Mouse (Mus musculus): Measurements from ENCODE around the gene Lpar3. TPM values are rescaled to one million over a fixed set of nuclear protein-coding genes. Genes with fewer than 3 reads are reported as not detected.

Gene Lpar3
- polyA plus RNA-seq, 1 experiment from 2014 or later = 2.2 TPM

DNA sequence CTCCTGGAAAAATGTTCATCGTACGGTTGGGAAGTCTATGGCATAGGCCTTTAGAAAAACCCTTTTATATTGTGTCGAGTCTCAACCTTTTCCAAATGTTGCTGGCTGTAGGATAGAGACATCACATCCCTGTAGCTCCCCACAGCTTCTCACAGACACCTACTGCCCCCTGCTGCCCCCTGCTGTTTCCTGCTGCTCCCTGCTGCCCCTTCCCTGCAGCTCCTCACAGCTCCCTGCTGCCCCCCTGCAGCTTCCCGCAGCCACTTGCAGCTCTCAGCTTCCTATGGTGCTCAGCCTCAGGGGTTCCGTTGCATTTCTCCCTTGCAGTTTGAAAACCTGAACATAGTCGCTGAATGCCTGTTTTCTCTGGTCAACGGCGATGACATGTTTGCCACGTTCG is 30.8 kb upstream of the Lpar3 start:
- Histone ChIP-seq H3K9ac (replicated peaks; ENCODE audit: low read length) (no peak overlapping the region), H3K9me3 (ENCODE audit: low read length) (no peaks in the 10 kb centered on the region), H3K4me3 (ENCODE audit: low read length) (no peak overlapping the region), H3K27ac (ENCODE audit: low read length) (no peak overlapping the region), H3K36me3 (ENCODE audit: insufficient read depth, low read length) (no peaks in the 10 kb centered on the region), H3K4me1 (ENCODE audit: insufficient read depth, low read length) (no peaks in the 10 kb centered on the region), H3K4me2 (replicated peaks; ENCODE audit: low read depth, low read length) (no peak overlapping the region), H3K27me3 (ENCODE audit: insufficient read depth, low read length) (no peaks in the 10 kb centered on the region)
- WGBS = 74% methylated on average over 10 of the region's 10 CpGs
- 0 out of 2 replicates have a peak, but pooled peaks have one; percentile 12 for ATAC-seq (ENCODE audit: low FRiP score, low TSS enrichment)

DNA sequence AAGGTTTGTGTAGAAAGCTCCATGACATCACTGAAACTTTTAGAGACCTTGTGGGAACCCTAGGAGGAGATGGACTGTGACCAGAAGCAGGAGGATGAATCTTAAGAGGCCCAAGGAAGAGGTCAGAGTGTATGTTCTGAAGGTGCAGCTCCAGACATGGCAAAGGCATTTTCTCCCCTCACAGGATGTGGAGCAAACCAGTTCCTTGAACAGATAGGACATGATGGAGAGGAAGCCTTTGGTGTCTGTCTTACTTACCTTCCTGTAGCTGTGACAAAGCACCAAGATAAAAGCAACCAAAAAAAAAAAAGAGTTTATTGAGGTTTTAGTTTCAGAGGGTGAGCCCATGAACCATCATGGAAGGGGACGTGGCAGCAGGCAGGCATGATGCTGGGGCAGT is 28.3 kb upstream of the Lpar3 start:
- Histone ChIP-seq H3K9ac (replicated peaks; ENCODE audit: low read length) (no peak overlapping the region), H3K4me1 (ENCODE audit: insufficient read depth, low read length) (no peaks in the 10 kb centered on the region), H3K4me3 (ENCODE audit: low read length) (no peak overlapping the region), H3K36me3 (ENCODE audit: insufficient read depth, low read length) (no peaks in the 10 kb centered on the region), H3K27ac (ENCODE audit: low read length) (no peak overlapping the region), H3K27me3 (ENCODE audit: insufficient read depth, low read length) (no peaks in the 10 kb centered on the region), H3K4me2 (replicated peaks; ENCODE audit: low read depth, low read length) (no peak overlapping the region), H3K9me3 (ENCODE audit: low read length) (no peaks in the 10 kb centered on the region)
- no peak for ATAC-seq (ENCODE audit: low FRiP score, low TSS enrichment)
- WGBS = 76% methylated on average over 1 of the region's 1 CpGs

DNA sequence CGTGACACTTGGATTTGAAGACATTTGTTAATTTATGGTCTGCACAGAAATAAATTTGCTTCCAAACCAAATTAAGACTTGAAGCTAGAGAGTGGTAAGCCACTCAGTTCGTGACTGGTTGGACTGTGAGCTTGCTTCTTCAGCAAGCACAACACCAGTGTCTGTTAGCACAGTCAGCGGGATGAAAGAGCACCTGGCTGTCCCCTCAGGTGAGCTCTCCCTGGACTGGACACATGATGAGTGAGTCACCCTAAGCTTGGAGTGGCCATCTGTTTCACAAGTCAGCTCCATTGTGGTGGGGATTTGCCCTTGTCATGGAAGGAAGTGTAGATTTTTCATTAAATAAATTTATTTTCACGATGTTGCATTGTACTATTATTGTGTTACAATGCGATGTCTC is 25.6 kb upstream of the Lpar3 start:
- no peak overlapping the region for H3K27ac ChIP-seq (ENCODE audit: low read length)
- H3K36me3 ChIP-seq (ENCODE audit: insufficient read depth, low read length) = no peaks in the 10 kb centered on the region
- no peaks in the 10 kb centered on the region for H3K27me3 ChIP-seq (ENCODE audit: insufficient read depth, low read length)
- no peak overlapping the region for H3K9ac ChIP-seq (replicated peaks; ENCODE audit: low read length)
- no peak for ATAC-seq (ENCODE audit: low FRiP score, low TSS enrichment)
- no peak overlapping the region for H3K4me3 ChIP-seq (ENCODE audit: low read length)
- no peak overlapping the region for H3K4me2 ChIP-seq (replicated peaks; ENCODE audit: low read depth, low read length)
- H3K4me1 ChIP-seq (ENCODE audit: insufficient read depth, low read length) = 0 out of 2 replicates have a peak, but pooled peaks cover 3% of the 10 kb centered on the region
- 80% methylated on average over 5 of the region's 5 CpGs for WGBS
- no peaks in the 10 kb centered on the region for H3K9me3 ChIP-seq (ENCODE audit: low read length)

DNA sequence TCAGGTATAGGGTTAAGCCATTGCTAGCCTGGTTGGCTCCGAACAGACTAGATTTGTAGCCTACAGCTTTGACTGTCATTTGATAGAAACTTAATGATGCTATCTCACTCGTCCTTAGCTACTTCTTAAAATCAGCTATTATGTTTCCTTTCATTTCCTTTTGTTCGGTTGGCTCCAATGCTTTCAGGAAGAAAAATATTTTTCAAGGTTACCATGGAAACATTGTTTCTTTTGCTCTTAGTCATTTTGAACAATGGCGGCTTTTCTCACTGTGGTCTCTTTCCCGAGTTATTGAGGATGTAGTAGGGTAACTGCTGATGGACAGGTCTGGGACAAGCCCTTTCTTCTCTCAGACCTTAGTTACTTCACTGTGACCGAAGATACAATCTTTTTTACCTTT is 24.5 kb upstream of the Lpar3 start:
- Histone ChIP-seq H3K27me3 (ENCODE audit: insufficient read depth, low read length) (no peaks in the 10 kb centered on the region), H3K9ac (replicated peaks; ENCODE audit: low read length) (no peak overlapping the region), H3K4me2 (replicated peaks; ENCODE audit: low read depth, low read length) (no peak overlapping the region), H3K9me3 (ENCODE audit: low read length) (no peaks in the 10 kb centered on the region), H3K27ac (ENCODE audit: low read length) (no peak overlapping the region), H3K4me1 (ENCODE audit: insufficient read depth, low read length) (0 out of 2 replicates have a peak, but pooled peaks cover 3% of the 10 kb centered on the region), H3K4me3 (ENCODE audit: low read length) (no peak overlapping the region), H3K36me3 (ENCODE audit: insufficient read depth, low read length) (no peaks in the 10 kb centered on the region)
- no peak for ATAC-seq (ENCODE audit: low FRiP score, low TSS enrichment)
- WGBS = 35% methylated on average over 6 of the region's 6 CpGs

DNA sequence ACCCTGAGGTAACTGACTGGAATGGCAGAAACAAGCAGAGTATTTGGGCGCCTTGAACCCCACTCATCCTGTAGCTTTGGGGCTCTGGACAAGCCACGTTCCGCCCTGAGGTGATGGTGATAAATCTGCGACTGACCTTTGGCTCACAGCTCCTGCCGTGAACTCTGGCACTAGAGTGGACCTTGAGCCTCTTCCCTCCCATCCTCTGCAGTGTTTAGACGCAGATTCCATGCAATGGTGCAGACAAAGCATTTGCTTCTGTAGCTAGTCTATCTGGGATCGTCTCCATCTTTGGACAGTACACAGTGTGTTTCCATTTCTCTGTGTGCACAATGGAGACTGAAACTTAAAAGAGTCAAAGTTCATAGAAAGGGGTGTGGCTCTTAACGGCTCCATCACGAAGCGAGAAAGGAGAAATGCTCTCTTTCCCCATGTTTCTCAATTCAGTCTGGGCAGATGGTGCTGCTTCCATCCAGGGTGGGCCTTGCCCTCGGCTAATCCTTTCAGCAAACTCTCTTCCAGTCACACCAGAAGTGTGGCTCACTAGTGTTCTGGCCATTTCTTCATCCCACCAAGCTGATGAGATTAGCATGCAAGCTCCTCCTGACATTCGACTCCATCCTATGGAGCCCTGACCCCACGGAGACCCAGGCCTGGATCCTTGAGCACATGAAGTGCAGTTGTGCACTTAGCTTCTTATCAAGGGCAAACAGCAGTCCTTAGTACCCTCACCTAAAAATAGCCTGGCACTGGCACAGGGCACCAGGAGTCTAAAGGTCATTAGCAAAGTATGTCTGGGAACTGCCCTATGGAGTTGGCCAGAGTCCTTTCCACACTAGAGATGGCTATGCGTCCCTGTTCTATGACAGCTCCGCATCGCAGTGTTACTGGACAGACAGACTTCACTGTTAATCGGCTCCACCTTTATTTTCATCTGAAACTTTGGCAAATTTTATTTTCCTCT is 23.7 kb upstream of the Lpar3 start:
- Histone ChIP-seq H3K4me1 (ENCODE audit: insufficient read depth, low read length) (0 out of 2 replicates have a peak, but pooled peaks cover 3% of the 10 kb centered on the region), H3K4me3 (ENCODE audit: low read length) (no peak overlapping the region), H3K9ac (replicated peaks; ENCODE audit: low read length) (no peak overlapping the region), H3K27me3 (ENCODE audit: insufficient read depth, low read length) (no peaks in the 10 kb centered on the region), H3K36me3 (ENCODE audit: insufficient read depth, low read length) (no peaks in the 10 kb centered on the region), H3K27ac (ENCODE audit: low read length) (no peak overlapping the region), H3K9me3 (ENCODE audit: low read length) (no peaks in the 10 kb centered on the region), H3K4me2 (replicated peaks; ENCODE audit: low read depth, low read length) (no peak overlapping the region)
- WGBS = 74% methylated on average over 17 of the region's 17 CpGs
- ATAC-seq (ENCODE audit: low FRiP score, low TSS enrichment) = no peak

DNA sequence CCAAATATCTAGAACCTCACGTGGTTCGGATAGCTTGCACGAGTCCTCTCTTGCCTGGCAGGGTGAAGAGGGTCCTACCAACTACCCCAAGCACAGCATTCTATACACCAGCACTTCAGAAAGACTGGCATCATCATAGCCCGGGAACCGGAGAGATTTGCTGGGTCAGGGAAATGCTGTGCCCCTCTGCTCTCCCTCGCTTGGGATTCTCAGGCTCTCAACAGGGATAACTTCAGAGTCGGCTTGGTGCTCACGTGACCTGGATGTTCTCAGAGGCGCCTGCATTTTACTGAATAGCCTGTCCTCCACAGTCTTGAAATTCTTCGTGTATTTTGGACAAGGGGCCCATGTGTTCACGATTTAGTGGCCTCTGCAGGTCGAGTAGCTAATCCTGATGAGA is 23.0 kb upstream of the Lpar3 start:
- no peak overlapping the region for H3K4me3 ChIP-seq (ENCODE audit: low read length)
- no peaks in the 10 kb centered on the region for H3K9me3 ChIP-seq (ENCODE audit: low read length)
- 86% methylated on average over 12 of the region's 12 CpGs for WGBS
- no peaks in the 10 kb centered on the region for H3K27me3 ChIP-seq (ENCODE audit: insufficient read depth, low read length)
- H3K36me3 ChIP-seq (ENCODE audit: insufficient read depth, low read length) = no peaks in the 10 kb centered on the region
- no peak overlapping the region for H3K27ac ChIP-seq (ENCODE audit: low read length)
- H3K9ac ChIP-seq (replicated peaks; ENCODE audit: low read length) = no peak overlapping the region
- no peak overlapping the region for H3K4me2 ChIP-seq (replicated peaks; ENCODE audit: low read depth, low read length)
- ATAC-seq (ENCODE audit: low FRiP score, low TSS enrichment) = no peak
- 0 out of 2 replicates have a peak, but pooled peaks cover 3% of the 10 kb centered on the region for H3K4me1 ChIP-seq (ENCODE audit: insufficient read depth, low read length)

DNA sequence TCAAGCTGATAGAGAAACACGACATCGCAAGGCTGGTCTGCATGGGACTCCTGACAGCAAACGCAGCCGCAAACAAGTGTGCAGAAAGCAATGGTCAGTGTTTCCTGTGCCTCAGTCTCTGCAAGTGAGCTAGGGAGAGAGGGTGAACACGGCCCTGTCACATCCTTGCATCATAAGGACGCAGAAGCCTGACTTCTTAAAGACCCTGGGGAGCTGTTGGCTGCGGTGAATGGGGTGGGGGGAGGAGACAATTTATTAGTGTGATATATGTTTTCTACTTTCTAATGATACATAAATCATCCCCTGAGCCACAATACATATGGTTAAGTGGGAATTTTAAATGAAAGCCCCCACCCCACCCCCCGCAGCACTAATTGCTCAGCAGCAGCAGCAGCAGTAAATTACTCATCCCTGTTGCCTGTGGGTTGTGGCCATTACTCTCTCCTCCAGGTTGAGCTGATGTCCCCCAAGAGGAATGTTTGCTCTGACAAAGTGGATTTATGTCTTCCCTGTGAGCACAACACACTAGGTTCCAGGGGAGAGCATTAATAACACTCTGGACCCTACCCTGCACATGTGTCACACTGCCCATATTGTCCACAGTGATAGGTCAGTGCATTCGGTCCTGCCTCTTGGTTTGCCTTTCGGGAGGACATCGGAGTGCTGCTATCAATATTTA is 21.8 kb upstream of the Lpar3 start:
- 40% methylated on average over 11 of the region's 11 CpGs for WGBS
- Histone ChIP-seq H3K4me2 (replicated peaks; ENCODE audit: low read depth, low read length) (no peak overlapping the region), H3K4me3 (ENCODE audit: low read length) (no peak overlapping the region), H3K36me3 (ENCODE audit: insufficient read depth, low read length) (no peaks in the 10 kb centered on the region), H3K9me3 (ENCODE audit: low read length) (no peaks in the 10 kb centered on the region), H3K4me1 (ENCODE audit: insufficient read depth, low read length) (0 out of 2 replicates have a peak, but pooled peaks cover 3% of the 10 kb centered on the region), H3K27ac (ENCODE audit: low read length) (no peak overlapping the region), H3K27me3 (ENCODE audit: insufficient read depth, low read length) (no peaks in the 10 kb centered on the region), H3K9ac (replicated peaks; ENCODE audit: low read length) (no peak overlapping the region)
- peak; percentile 59; the same call in 1 of the 2 replicates for ATAC-seq (ENCODE audit: low FRiP score, low TSS enrichment)

DNA sequence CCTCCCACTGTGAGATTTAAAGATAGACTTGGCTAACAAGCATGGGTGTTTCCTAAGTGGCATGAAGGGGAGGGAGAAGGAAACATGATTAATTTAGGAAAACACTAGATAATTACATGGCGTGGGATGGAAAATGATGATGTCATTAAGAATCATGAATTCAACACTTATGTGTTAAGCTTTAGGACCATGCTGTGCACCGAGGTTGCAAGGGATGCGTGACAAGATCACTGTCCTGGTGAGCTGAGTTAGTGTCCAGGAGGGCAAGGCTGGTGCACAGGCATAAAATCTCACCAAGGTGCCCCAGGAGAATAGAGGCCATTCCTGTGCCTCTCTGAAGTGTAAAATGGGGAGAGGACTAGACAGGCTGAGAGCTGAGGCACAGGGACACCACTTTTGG is 21.3 kb upstream of the Lpar3 start:
- Histone ChIP-seq H3K36me3 (ENCODE audit: insufficient read depth, low read length) (no peaks in the 10 kb centered on the region), H3K4me1 (ENCODE audit: insufficient read depth, low read length) (0 out of 2 replicates have a peak, but pooled peaks cover 3% of the 10 kb centered on the region), H3K27ac (ENCODE audit: low read length) (no peak overlapping the region), H3K4me3 (ENCODE audit: low read length) (no peak overlapping the region), H3K9me3 (ENCODE audit: low read length) (no peaks in the 10 kb centered on the region), H3K9ac (replicated peaks; ENCODE audit: low read length) (no peak overlapping the region), H3K4me2 (replicated peaks; ENCODE audit: low read depth, low read length) (no peak overlapping the region), H3K27me3 (ENCODE audit: insufficient read depth, low read length) (no peaks in the 10 kb centered on the region)
- 39% methylated on average over 3 of the region's 3 CpGs for WGBS
- no peak for ATAC-seq (ENCODE audit: low FRiP score, low TSS enrichment)

DNA sequence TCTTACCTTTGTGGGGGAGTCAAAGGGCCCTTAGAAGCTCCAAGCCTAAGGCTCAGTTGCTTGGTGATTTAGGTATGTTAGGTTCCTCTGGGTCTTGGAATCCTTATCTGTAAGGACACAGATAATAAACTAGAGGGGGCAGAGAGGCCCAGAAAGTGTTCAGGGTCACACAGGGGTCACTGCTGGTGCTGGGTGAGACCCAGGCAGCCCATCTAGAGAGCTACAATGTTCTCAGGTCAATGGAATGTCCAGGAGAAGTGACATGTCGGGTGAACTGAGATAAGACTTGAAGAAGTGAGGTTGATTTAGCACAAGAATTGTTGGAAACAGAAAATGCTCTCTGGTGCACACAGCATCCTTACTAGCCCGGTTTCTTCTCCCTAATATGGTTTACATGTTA is 16.4 kb upstream of the Lpar3 start:
- ATAC-seq (ENCODE audit: low FRiP score, low TSS enrichment) = no peak
- Histone ChIP-seq H3K4me1 (ENCODE audit: insufficient read depth, low read length) (0 out of 2 replicates have a peak, but pooled peaks cover 3% of the 10 kb centered on the region), H3K27ac (ENCODE audit: low read length) (no peak overlapping the region), H3K4me3 (ENCODE audit: low read length) (no peak overlapping the region), H3K27me3 (ENCODE audit: insufficient read depth, low read length) (no peaks in the 10 kb centered on the region), H3K9ac (replicated peaks; ENCODE audit: low read length) (no peak overlapping the region), H3K36me3 (ENCODE audit: insufficient read depth, low read length) (no peaks in the 10 kb centered on the region), H3K9me3 (ENCODE audit: low read length) (no peaks in the 10 kb centered on the region), H3K4me2 (replicated peaks; ENCODE audit: low read depth, low read length) (no peak overlapping the region)
- 53% methylated on average over 2 of the region's 2 CpGs for WGBS

DNA sequence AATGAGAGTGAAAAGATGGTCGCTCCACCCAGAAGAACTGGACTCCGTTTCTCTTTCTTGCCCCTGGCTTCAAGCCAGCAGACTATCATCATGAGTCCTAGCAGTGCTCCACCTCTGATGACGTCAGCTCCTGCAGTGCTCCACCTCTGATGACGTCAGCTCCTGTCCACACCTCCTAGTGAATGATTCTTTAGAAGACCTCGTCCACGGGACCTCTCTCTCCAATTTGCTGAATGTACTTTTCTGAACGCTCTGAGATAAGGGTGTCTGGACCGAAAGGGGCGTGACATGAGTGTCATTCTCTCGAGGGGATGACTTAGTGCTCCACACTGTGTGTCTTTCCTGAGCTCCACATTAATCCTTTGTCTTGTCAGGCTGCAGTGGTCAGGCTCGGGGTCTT is 15.5 kb upstream of the Lpar3 start:
- Histone ChIP-seq H3K27ac (ENCODE audit: low read length) (no peak overlapping the region), H3K4me2 (replicated peaks; ENCODE audit: low read depth, low read length) (no peak overlapping the region), H3K36me3 (ENCODE audit: insufficient read depth, low read length) (no peaks in the 10 kb centered on the region), H3K27me3 (ENCODE audit: insufficient read depth, low read length) (no peaks in the 10 kb centered on the region), H3K9me3 (ENCODE audit: low read length) (no peaks in the 10 kb centered on the region), H3K9ac (replicated peaks; ENCODE audit: low read length) (no peak overlapping the region), H3K4me1 (ENCODE audit: insufficient read depth, low read length) (no peaks in the 10 kb centered on the region), H3K4me3 (ENCODE audit: low read length) (no peak overlapping the region)
- no peak for ATAC-seq (ENCODE audit: low FRiP score, low TSS enrichment)
- WGBS = 67% methylated on average over 11 of the region's 11 CpGs
